Mouse (Mus musculus): ENCODE measurements at regions not wholly inside any gene's neighbourhood (a gene's known extent, or its start where the extent isn't known, plus 50 kb on each side); places are given as distances from the start of the nearest gene placed in this dataset.

GRCm38 (mm10) chr13:72258794-72259193, 295.3 kb upstream of the Irx1 start:
- DNase-seq (ENCODE audit: low spot score): no peak
- Histone ChIP-seq H3K27me3 (ENCODE audit: low read depth, poor library complexity, severe bottlenecking) (peaks cover 3% of the 10 kb centered on the region; the same call in 1 of the 2 replicates), H3K9me3 (replicated peaks) (no peaks in the 10 kb centered on the region), H3K4me3 (no peak overlapping the region), H3K36me3 (no peaks in the 10 kb centered on the region), H3K27ac (no peak overlapping the region), H3K4me1 (no peaks in the 10 kb centered on the region)
- 96% methylated on average over 2 of the region's 2 CpGs for WGBS

DNA sequence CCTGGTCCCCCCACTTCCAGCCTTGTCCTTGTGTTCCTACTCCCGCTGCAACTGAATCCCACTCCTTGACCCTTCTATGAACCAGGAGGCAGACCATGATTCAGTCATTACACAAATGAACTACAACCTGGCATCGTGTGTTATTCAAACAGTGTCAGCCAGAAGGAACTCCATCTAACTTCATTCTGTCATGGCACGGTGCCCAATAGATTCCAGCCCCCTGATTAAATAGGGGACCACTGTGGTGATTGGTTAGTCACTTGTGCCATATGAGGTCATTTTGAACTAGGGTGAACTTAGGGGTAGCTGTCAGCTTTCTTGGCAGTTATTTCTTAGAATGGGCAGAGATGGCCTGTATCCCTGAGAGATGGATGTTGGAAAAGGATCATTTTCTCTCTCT, 300.9 kb upstream of the Irx1 start:
- Histone ChIP-seq H3K36me3 (no peaks in the 10 kb centered on the region), H3K4me1 (0 out of 2 replicates have a peak, but pooled peaks cover 3% of the 10 kb centered on the region), H3K27ac (no peak overlapping the region), H3K9me3 (replicated peaks) (no peaks in the 10 kb centered on the region), H3K4me3 (no peak overlapping the region), H3K27me3 (ENCODE audit: low read depth, poor library complexity, severe bottlenecking) (peaks cover 3% of the 10 kb centered on the region; the same call in 1 of the 2 replicates)
- WGBS: 82% methylated on average over 3 of the region's 3 CpGs
- no peak for DNase-seq (ENCODE audit: low spot score)

GRCm38 (mm10) chr13:72265116-72265515, 301.6 kb upstream of the Irx1 start:
- Histone ChIP-seq H3K9me3 (replicated peaks) (no peaks in the 10 kb centered on the region), H3K4me1 (0 out of 2 replicates have a peak, but pooled peaks cover 3% of the 10 kb centered on the region), H3K4me3 (no peak overlapping the region), H3K27ac (no peak overlapping the region), H3K36me3 (no peaks in the 10 kb centered on the region), H3K27me3 (ENCODE audit: low read depth, poor library complexity, severe bottlenecking) (peaks cover 3% of the 10 kb centered on the region; the same call in 1 of the 2 replicates)
- DNase-seq (ENCODE audit: low spot score): no peak
- WGBS: 91% methylated on average over 7 of the region's 7 CpGs

GRCm38 (mm10) chr13:72265650-72266049, 302.1 kb upstream of the Irx1 start:
- H3K27me3 ChIP-seq (ENCODE audit: low read depth, poor library complexity, severe bottlenecking): peaks cover 3% of the 10 kb centered on the region; the same call in 1 of the 2 replicates
- no peaks in the 10 kb centered on the region for H3K9me3 ChIP-seq (replicated peaks)
- WGBS: 92% methylated on average over 11 of the region's 11 CpGs
- no peak overlapping the region for H3K4me3 ChIP-seq
- DNase-seq (ENCODE audit: low spot score): no peak
- 0 out of 2 replicates have a peak, but pooled peaks cover 3% of the 10 kb centered on the region for H3K4me1 ChIP-seq
- H3K36me3 ChIP-seq: no peaks in the 10 kb centered on the region
- no peak overlapping the region for H3K27ac ChIP-seq

GRCm38 (mm10) chr13:72266174-72266768, 302.7 kb upstream of the Irx1 start:
- Histone ChIP-seq H3K4me1 (0 out of 2 replicates have a peak, but pooled peaks cover 3% of the 10 kb centered on the region), H3K9me3 (replicated peaks) (no peaks in the 10 kb centered on the region), H3K4me3 (no peak overlapping the region), H3K27me3 (ENCODE audit: low read depth, poor library complexity, severe bottlenecking) (peaks cover 3% of the 10 kb centered on the region; the same call in 1 of the 2 replicates), H3K36me3 (no peaks in the 10 kb centered on the region), H3K27ac (no peak overlapping the region)
- 82% methylated on average over 12 of the region's 12 CpGs for WGBS
- no peak for DNase-seq (ENCODE audit: low spot score)

GRCm38 (mm10) chr13:72280343-72280742, 316.8 kb upstream of the Irx1 start:
- H3K9me3 ChIP-seq (replicated peaks): no peaks in the 10 kb centered on the region
- DNase-seq (ENCODE audit: low spot score): no peak
- H3K4me1 ChIP-seq: no peaks in the 10 kb centered on the region
- H3K27ac ChIP-seq: no peak overlapping the region
- WGBS: 57% methylated on average over 2 of the region's 2 CpGs
- H3K4me3 ChIP-seq: no peak overlapping the region
- no peaks in the 10 kb centered on the region for H3K36me3 ChIP-seq
- H3K27me3 ChIP-seq (ENCODE audit: low read depth, poor library complexity, severe bottlenecking): no peaks in the 10 kb centered on the region

DNA sequence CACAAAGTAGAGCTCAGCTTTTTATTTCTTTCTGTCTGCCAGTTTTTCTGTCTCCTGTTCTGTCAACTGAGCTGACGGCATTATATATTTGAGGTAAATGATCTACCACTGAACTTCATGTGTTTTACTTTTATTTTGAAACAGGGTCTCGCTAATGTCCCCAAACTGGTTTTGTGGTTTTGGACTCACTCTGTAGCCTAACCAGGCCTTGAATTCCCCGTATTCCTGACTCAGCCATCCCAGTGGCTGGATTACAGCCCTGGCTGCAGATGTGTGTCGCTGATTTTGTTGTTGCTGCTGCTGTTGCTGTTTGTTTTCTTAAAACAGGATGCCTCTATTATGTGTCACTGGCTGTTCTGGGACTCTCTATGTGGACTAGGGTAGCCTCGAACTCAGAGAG, 317.3 kb upstream of the Irx1 start:
- no peak for DNase-seq (ENCODE audit: low spot score)
- no peak overlapping the region for H3K27ac ChIP-seq
- no peak overlapping the region for H3K4me3 ChIP-seq
- H3K36me3 ChIP-seq: no peaks in the 10 kb centered on the region
- H3K27me3 ChIP-seq (ENCODE audit: low read depth, poor library complexity, severe bottlenecking): no peaks in the 10 kb centered on the region
- H3K9me3 ChIP-seq (replicated peaks): no peaks in the 10 kb centered on the region
- H3K4me1 ChIP-seq: no peaks in the 10 kb centered on the region
- WGBS: 90% methylated on average over 5 of the region's 5 CpGs

GRCm38 (mm10) chr13:72282764-72283163, 319.2 kb upstream of the Irx1 start:
- WGBS: 98% methylated on average over 3 of the region's 3 CpGs
- peaks cover 6% of the 10 kb centered on the region; the same call in 1 of the 2 replicates for H3K27me3 ChIP-seq (ENCODE audit: low read depth, poor library complexity, severe bottlenecking)

GRCm38 (mm10) chr13:72283701-72284100, 320.2 kb upstream of the Irx1 start:
- no peak for DNase-seq (ENCODE audit: low spot score)
- Histone ChIP-seq H3K9me3 (replicated peaks) (no peaks in the 10 kb centered on the region), H3K27me3 (ENCODE audit: low read depth, poor library complexity, severe bottlenecking) (peaks cover 7% of the 10 kb centered on the region; the same call in 1 of the 2 replicates), H3K36me3 (no peaks in the 10 kb centered on the region), H3K4me3 (no peak overlapping the region), H3K27ac (no peak overlapping the region), H3K4me1 (peaks cover 6% of the 10 kb centered on the region)
- WGBS: 63% methylated on average over 1 of the region's 1 CpGs

More at GRCm38 (mm10) chr13:72282764-72283163, 319.2 kb upstream of the Irx1 start:
- Histone ChIP-seq H3K36me3 (no peaks in the 10 kb centered on the region), H3K4me1 (no peaks in the 10 kb centered on the region), H3K4me3 (no peak overlapping the region), H3K27ac (no peak overlapping the region), H3K9me3 (replicated peaks) (no peaks in the 10 kb centered on the region)
- no peak for DNase-seq (ENCODE audit: low spot score)

DNA sequence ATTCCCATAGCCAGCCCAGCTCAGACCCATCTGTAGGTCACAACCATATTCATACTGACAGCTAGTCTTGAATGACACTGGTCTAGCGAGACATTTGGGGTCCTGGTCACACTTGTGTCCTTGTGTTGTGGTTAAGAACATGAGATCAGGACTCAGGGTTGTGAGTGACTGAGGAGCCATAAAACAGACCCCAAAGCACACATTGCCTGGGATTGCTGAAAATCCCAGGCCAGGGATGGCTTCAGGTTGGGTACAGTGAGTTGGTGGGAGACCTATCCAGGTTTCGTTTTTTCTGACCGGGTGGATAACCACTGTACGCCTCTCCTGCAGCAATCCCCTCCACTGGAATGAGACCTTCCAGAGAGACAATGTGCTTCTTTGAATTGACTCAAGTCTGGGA, 322.8 kb upstream of the Irx1 start:
- WGBS: 91% methylated on average over 4 of the region's 4 CpGs
- Histone ChIP-seq H3K36me3 (no peaks in the 10 kb centered on the region), H3K4me1 (peaks cover 26% of the 10 kb centered on the region), H3K4me3 (no peak overlapping the region), H3K9me3 (replicated peaks) (no peaks in the 10 kb centered on the region), H3K27me3 (ENCODE audit: low read depth, poor library complexity, severe bottlenecking) (peaks cover 32% of the 10 kb centered on the region), H3K27ac (no peak overlapping the region)
- no peak for DNase-seq (ENCODE audit: low spot score)

- WGBS: 23% methylated on average over 13 of the region's 13 CpGs
- Histone ChIP-seq H3K4me3 (no peak overlapping the region), H3K4me1 (peaks cover 44% of the 10 kb centered on the region), H3K27me3 (ENCODE audit: low read depth, poor library complexity, severe bottlenecking) (peaks cover 42% of the 10 kb centered on the region), H3K9me3 (replicated peaks) (no peaks in the 10 kb centered on the region), H3K27ac (no peak overlapping the region), H3K36me3 (no peaks in the 10 kb centered on the region)
- DNase-seq (ENCODE audit: low spot score): no peak
Measured at GRCm38 (mm10) chr13:72288381-72289092, 325.0 kb upstream of the Irx1 start.

DNA sequence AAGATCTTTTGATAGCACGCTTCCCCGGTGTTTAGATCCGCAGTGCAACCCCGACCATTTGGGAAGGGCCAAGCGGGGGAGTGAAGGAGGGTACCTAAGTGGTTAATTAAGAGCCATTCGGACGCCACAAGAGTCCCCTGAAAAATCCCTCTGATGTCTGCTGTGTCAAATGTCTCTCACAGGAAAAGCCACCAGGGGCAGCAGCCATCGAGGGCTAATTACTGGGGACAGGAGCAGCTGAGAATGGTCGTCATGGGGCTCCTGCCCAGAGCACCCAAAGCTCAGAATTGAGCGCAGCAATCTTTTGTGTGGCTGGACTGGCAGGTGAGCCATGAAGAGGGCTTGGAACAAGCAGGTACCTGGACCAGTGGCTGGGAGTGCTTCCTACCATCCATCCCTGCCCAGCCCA, 325.6 kb upstream of the Irx1 start:
- WGBS: 5% methylated on average over 10 of the region's 10 CpGs
- Histone ChIP-seq H3K4me3 (no peak overlapping the region), H3K9me3 (replicated peaks) (no peaks in the 10 kb centered on the region), H3K4me1 (peaks cover 47% of the 10 kb centered on the region), H3K27ac (no peak overlapping the region), H3K36me3 (no peaks in the 10 kb centered on the region), H3K27me3 (ENCODE audit: low read depth, poor library complexity, severe bottlenecking) (peaks cover 42% of the 10 kb centered on the region)
- peak; percentile 46 for DNase-seq (ENCODE audit: low spot score)

- Histone ChIP-seq H3K27me3 (ENCODE audit: low read depth, poor library complexity, severe bottlenecking) (peaks cover 65% of the 10 kb centered on the region), H3K9me3 (replicated peaks) (no peaks in the 10 kb centered on the region), H3K4me3 (peak overlapping the region; percentile 9; the same call in 1 of the 2 replicates), H3K27ac (no peak overlapping the region), H3K4me1 (peaks cover 47% of the 10 kb centered on the region), H3K36me3 (no peaks in the 10 kb centered on the region)
- 2% methylated on average over 14 of the region's 14 CpGs for WGBS
- peak; percentile 58 for DNase-seq (ENCODE audit: low spot score)
Measured at GRCm38 (mm10) chr13:72292361-72292760, 328.8 kb upstream of the Irx1 start.
